Mouse (Mus musculus) frontal cortex, postnatal 14 days (tissue): Measurements from ENCODE around the gene Slc31a1.

Experiments used
- DNase-seq, 2 experiments: peaks; one replicate each; pipeline ENCODE4 v3.0.0; 2022; ENCODE audit warnings: low spot score in 2 of 2

Gene Slc31a1

DNA sequence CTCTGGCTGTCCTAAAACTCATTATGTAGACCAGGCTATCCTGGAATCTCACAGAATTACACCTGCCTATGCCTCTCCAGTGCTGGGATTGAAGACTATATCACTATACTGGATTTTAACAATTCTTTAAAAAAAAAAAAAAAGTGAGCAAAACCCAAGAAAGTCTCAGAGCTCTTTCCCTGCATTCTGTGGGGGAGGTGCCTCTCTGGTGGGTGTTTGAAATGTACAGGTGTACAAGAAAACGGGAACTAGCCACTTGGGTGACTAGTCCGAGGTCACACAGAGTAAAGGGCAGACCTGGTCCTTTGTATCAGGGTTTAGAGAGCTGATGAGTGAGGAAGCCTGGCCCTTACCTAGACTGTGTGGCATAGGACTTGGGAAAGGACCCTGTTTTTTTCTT, 1.9 kb downstream of the Slc31a1 start:
- no peak for DNase-seq

GRCm38 (mm10) chr4:62364299-62364698, 3.8 kb downstream of the Slc31a1 start:
- DNase-seq = no peak

DNA sequence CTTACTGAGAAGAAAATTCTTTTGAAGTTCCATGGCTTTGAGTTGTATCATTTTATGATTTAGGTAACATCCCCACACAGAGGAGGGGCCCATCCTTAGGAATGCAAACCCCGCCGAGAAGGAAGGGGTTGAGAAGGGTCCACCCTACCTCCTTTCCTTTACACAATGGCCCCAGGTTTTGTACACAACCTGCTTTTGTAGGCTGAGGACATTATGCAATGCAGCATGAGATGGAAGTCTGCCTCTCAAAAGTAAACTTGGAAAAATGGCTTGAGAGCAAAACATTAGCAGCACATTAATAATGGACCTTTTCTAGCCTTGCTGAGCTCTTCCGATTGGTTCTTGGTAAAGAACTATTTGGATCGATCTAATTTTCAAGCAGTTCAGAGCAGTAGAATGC, 5.8 kb downstream of the Slc31a1 start:
- no peak for DNase-seq

DNA sequence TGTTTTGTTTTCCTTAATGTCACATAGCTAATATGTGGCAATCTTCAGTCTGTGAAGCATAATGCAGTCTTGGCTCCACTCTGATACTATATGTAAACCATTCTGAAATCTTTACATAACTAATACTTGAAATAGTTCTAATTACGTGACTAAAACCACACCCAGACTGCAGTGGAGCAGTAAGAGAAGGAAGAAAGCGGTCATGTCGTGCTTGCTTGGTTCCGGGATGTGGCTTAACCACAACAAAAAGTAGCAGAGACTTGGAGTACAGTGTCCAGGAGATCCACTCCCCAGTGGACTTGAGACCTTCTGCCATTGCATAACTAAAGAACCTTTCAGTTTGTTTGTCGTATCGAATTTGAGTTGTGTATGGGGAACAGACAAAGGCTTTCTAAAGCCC, 7.1 kb downstream of the Slc31a1 start:
- no peak for DNase-seq

DNA sequence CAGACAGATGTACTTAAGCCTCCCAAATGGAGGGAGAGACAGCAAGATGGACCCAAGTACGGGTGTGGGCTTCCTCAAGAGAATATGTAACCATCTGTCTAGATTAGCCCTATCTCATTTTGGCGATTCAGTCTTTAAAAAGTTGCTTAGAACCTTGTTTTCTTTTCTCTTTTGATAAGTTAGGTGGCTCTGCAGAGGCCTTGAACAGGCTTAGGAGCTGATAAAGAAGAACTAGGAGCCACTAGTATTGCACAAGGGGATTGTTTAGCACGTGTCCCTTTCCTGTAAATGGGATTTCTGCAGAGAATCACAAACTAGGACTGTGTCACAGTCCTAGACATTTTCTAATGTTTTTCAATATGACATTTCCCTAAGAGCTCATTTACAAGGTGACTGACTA, 8.6 kb downstream of the Slc31a1 start:
- no peak for DNase-seq

DNA sequence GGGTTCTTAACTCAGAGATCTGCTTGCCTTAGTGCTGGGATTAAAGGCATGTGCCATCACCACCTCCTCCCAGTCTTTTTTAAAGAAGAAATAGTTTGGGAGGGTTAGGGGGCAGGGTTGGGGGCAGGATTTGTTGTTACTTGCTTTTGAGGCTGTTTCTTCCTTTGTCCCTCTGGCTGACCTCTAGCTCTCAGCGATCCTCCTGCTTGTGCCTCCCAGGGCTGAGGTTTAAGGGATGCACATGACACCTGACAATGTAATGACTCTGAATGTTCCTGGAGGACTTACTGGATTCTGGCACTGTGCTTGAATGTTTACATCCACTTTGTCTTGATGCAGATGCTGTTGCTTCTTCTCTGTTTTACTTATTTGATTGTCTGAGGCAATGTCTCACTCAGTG, 11.9 kb downstream of the Slc31a1 start:
- no peak for DNase-seq

- DNase-seq = no peak
Measured at GRCm38 (mm10) chr4:62372818-62373520, 12.4 kb downstream of the Slc31a1 start.

- no peak for DNase-seq
Measured at GRCm38 (mm10) chr4:62373668-62374067, 13.1 kb downstream of the Slc31a1 start.

DNA sequence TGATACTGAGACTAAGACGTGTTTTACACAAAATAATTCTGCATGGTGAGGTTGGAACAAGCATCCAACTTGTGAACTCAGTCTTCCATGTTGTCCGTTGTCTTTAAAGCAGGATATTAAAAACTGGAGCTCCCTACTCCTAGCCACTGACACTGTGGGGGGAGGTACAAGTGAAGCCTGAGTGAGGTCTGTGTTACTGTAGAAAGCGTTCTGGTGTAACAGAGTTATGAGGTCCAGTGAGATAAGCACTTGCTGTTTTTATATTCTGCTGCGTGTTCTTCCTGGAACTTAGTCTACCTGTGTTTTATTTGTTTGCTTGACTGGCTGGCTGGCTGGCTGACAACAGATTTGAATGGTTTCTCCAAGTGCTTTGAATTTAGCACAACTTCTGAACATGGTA, 13.8 kb downstream of the Slc31a1 start:
- no peak for DNase-seq

DNA sequence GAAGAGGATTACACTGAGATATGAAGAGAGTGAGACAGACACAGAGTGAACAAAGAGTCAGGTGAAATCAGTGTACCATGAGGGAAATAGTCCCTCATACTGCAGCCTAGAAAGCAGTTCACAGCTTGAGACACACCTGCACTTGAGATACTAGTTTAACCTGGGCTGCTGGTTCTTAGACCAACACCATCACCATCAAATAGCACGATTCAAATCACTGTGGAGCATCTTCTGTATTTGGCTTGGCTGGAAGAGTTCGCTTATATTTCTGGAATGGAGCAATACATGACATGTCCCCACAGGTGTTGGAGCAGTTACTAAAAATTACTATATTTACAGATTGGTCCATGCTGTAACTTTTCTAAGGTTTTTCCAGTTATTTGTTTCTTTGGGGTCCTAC, 15.6 kb downstream of the Slc31a1 start:
- no peak for DNase-seq

GRCm38 (mm10) chr4:62379724-62380381, 19.3 kb downstream of the Slc31a1 start:
- no peak for DNase-seq

DNA sequence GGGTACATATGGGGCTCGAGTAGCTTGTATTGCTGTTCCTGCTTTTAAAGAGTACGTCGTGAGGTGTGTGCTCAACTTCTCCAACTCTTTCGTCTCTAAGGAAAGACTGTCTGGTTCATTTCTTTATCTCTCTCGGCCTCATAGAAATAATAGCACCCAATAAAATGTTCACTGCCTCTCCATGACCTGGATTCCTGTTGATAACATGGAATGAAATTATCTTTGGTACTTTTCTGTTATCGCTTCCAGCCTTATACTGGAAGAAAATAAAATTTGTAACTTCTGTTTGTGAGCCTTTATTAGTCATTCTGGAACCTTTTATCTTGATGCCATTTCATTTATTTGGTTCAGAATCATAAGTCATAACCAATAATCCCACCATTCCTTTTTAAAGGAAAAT, 22.7 kb downstream of the Slc31a1 start:
- no peak for DNase-seq

- no peak for DNase-seq
Measured at GRCm38 (mm10) chr4:62383752-62384151, 23.2 kb downstream of the Slc31a1 start.

GRCm38 (mm10) chr4:62384159-62384558, 23.6 kb downstream of the Slc31a1 start:
- DNase-seq = no peak

GRCm38 (mm10) chr4:62385439-62385838, 24.9 kb downstream of the Slc31a1 start:
- DNase-seq = no peak

- DNase-seq = no peak
Measured at GRCm38 (mm10) chr4:62389592-62390512, 29.3 kb downstream of the Slc31a1 start.

- no peak for DNase-seq
Measured at GRCm38 (mm10) chr4:62391892-62392291, 31.4 kb downstream of the Slc31a1 start.

DNA sequence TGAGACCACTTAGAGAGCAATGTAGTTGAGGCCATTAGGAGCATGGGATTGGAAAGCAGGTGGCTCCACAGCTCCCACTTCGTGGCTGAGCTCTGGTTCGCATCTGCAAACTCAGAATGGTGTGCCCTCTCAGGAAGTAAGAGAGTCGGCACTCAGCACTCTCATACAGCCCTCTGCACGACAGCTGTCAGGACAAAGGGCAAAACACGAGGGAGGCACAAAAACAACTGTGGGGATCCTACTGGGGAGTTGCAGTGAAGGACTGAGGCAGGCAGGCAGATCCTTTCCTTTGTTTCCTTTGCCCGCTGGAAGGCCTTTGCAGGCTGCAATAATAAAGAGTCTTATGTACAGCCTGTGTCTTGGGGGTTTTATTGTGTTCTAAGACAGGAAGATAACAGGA, 32.9 kb downstream of the Slc31a1 start:
- no peak for DNase-seq

- DNase-seq = no peak
Measured at GRCm38 (mm10) chr4:62395806-62396205, 35.3 kb downstream of the Slc31a1 start.

GRCm38 (mm10) chr4:62397616-62398365, 37.3 kb downstream of the Slc31a1 start:
- DNase-seq = no peak

DNA sequence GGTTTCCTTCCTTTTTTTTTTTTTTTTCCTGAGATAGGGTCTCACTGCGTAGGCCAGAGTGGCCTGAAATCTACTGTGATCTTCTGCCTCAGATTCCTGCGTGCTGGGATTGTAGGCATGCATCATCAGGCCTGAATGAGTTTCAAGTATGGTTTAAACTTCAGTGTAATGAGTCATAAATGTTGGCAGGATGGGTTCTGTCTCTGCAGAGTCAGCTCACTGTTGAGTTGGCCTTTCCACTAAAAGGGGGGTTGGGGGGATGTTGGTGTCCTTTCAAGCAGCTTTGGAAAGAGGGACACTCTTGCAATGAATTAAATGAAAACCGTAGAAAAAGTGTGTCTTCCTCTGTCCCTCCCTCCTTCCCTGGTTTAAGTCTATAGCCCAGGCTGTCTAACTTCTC, 38.4 kb downstream of the Slc31a1 start:
- no peak for DNase-seq

DNA sequence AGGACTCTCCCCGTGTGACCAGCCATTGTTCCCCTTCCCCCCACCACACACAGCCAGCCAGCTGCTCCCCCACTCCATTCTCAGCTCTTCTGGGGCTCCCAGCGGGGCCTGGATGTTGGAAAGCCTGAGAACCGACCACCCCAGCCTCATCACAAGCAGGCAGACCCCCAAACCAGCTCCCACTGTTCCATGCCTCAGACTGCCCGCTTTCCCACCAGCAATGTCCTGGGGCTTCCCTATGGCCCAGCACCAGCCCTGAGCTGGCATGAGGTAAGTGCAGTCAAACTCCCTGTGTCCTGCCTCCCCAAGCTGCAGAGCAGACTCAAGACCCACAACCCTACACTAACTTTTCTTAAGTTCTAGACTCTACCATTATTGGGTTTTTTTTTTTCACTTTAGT, 45.6 kb downstream of the Slc31a1 start:
- DNase-seq = no peak
